Mouse (Mus musculus) liver, embryonic 15.5 days (tissue): ENCODE results near the gene Olfr561. TPM values are rescaled to one million over a fixed set of nuclear protein-coding genes. Genes with fewer than 3 reads are reported as not detected.

Experiments used
- ATAC-seq: fragments of 200-750 bp; cut with Nextera tagmentation; 2 replicates; pipeline ENCODE4 v1.8.0; 2017; ENCODE audit warnings: moderate number of reproducible peaks, mild to moderate bottlenecking, moderate library complexity; ENCODE audit not compliant: insufficient read depth
- H3K27ac ChIP-seq: fragments of 300-500 bp; sonication (generic); replicated peaks from 2 replicates; pipeline ENCODE4 v1.5.1; 2015; ENCODE audit warnings: mild to moderate bottlenecking, inconsistent platforms
- H3K27me3 ChIP-seq: fragments of 300-500 bp; sonication (generic); 2 replicates; pipeline ENCODE4 v1.6.1; 2015; ENCODE audit warnings: mild to moderate bottlenecking, inconsistent platforms
- H3K36me3 ChIP-seq: fragments of 300-500 bp; sonication (generic); replicated peaks from 2 replicates; pipeline ENCODE4 v1.6.1; 2015; ENCODE audit warnings: moderate library complexity, mild to moderate bottlenecking, inconsistent platforms
- H3K4me1 ChIP-seq: fragments of 300-500 bp; sonication (generic); replicated peaks from 2 replicates; pipeline ENCODE4 v1.6.1; 2015; ENCODE audit warnings: inconsistent platforms
- H3K4me2 ChIP-seq: fragments of 300-500 bp; sonication (generic); 2 replicates; pipeline ENCODE4 v1.6.1; 2015; ENCODE audit warnings: moderate library complexity, mild to moderate bottlenecking, inconsistent platforms
- H3K4me3 ChIP-seq: fragments of 300-500 bp; sonication (generic); replicated peaks from 2 replicates; pipeline ENCODE4 v1.5.1; 2015; ENCODE audit warnings: mild to moderate bottlenecking, inconsistent platforms
- H3K9ac ChIP-seq: fragments of 300-500 bp; sonication (generic); 2 replicates; pipeline ENCODE4 v1.6.1; 2015; ENCODE audit warnings: moderate library complexity, mild to moderate bottlenecking, inconsistent platforms
- H3K9me3 ChIP-seq: fragments of 300-500 bp; sonication (generic); replicated peaks from 2 replicates; pipeline ENCODE4 v1.6.1; 2016; ENCODE audit warnings: inconsistent platforms
- WGBS: fragments of 180-500 bp; shearing (Covaris S2); methylation state at CpG from one replicate; pipeline ENCODE4 v1.1.7; 2015; ENCODE audit warnings: mixed read lengths; ENCODE audit not compliant: insufficient replicate concordance; 5-methylcytosine and 5-hydroxymethylcytosine counted together
- polyA plus RNA-seq: library from polyadenylated mRNA; unstranded; fragments of >200 nt; fragmentation: Nextera tagmentation; extraction: Ambion mirVana; gene quantifications from 2 replicates; pipeline ENCODE4 v1.2.1, GENCODE M21; 2015

Gene Olfr561
- polyA plus RNA-seq = not detected in 2 replicates

DNA sequence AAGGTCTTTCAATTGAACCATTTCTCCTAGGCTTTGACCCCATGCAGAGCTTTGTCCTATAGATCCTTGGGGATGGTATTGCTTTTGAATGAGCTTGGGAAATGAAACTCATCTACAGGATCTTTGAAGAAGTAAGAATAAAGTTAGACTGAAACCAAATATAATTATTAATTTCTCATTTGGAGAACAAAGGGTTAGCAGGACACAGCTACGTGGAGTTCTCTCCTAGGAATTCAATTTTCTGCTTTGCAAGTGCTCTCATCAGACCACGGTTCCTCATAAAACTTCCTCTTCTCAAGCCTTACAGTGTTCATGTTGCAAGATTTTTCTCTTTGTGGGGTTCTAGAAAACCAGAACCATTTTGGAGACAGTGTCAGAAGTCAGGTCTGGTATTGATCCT, at the start of gene Olfr561:
Olfr561 (plus strand) TSS at position 301 of the 400 bp plus-strand sequence.
- Histone ChIP-seq H3K4me1 (no peaks in the 10 kb centered on the region), H3K27ac (no peak within 1 kb of the TSS), H3K4me2 (no peak within 1 kb of the TSS), H3K9ac (no peak within 1 kb of the TSS), H3K4me3 (no peak within 1 kb of the TSS), H3K27me3 (no peaks in the 10 kb centered on the region), H3K36me3 (no peaks in the 10 kb centered on the region), H3K9me3 (no peaks in the 10 kb centered on the region)
- ATAC-seq = no peak
- 30% methylated on average over 2 of the region's 2 CpGs for WGBS

DNA sequence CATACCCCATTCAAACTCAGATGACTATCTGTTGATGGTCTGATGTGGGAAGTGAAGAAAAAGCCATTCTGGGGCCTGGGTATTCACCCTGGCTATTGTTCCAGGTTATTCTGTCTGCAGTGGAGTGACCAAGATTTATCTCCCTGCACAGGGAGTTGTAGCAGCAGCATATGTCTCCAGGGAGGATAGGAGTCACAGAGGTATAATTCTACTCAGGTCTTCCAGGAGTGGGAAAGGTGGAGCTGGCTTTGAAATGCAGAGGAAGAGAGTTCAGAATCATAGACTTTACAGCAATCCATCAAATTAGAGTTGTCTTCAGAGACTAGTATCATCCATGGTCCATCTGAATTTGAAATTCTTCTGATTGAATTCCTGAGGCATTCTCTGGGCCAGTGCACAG, 43.6 kb upstream of the Olfr561 start, which contains the start of gene Olfr559:
Olfr559 (minus strand) TSS at position 101 of the 400 bp plus-strand sequence.
- Histone ChIP-seq H3K9me3 (no peaks in the 10 kb centered on the region), H3K27me3 (no peaks in the 10 kb centered on the region), H3K36me3 (no peaks in the 10 kb centered on the region), H3K4me3 (no peak within 1 kb of the TSS), H3K4me1 (no peaks in the 10 kb centered on the region), H3K9ac (no peak within 1 kb of the TSS), H3K27ac (no peak within 1 kb of the TSS), H3K4me2 (no peak within 1 kb of the TSS)
- ATAC-seq = no peak

DNA sequence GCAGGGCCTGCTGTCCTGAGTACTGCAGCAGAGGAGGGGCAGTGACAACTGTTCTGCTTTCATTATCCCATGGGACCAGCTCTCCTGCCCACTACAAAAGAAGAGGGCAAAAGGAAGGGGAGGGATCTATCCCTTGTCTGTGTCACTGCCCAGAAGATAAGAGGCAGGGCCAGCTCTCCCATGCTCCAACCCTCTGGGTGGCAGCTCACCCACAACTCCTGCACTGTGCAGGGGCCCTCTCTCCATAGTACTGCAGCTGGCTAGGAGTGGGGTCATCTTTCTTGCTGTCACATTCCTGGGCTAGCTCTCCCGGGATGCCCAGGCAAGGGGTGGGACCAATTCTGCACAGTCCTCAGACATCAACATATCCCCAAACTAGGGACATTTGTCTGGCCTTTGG, 37.2 kb upstream of the Olfr561 start:
- 53% methylated on average over 1 of the region's 1 CpGs for WGBS
- no peak for ATAC-seq
- no peaks in the 10 kb centered on the region for H3K4me1 ChIP-seq

DNA sequence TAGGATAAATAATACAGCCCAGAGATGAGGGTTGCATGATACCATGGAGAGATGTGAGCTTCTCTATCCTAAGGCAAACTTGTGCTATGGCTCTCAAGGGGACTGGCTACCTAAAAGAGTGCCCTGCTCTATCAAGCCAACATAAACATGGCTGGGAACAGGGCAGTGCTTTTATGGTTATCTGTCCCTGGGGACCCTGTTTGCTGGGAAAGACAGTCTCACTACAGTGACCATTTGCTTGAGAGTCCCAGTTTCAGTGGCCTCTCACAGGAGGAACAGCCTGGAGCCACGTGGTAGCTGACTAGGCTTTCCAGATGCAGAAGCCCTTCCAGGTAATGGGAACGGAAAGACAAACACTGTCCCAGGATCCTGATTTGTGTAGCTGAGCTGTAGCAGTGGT, 33.3 kb upstream of the Olfr561 start:
- no peak for ATAC-seq
- H3K9ac ChIP-seq = no peak overlapping the region
- 37% methylated on average over 2 of the region's 2 CpGs for WGBS
- H3K36me3 ChIP-seq = no peaks in the 10 kb centered on the region
- no peak overlapping the region for H3K4me2 ChIP-seq
- H3K27me3 ChIP-seq = no peaks in the 10 kb centered on the region
- no peak overlapping the region for H3K4me3 ChIP-seq
- no peak overlapping the region for H3K27ac ChIP-seq
- no peaks in the 10 kb centered on the region for H3K9me3 ChIP-seq
- no peaks in the 10 kb centered on the region for H3K4me1 ChIP-seq

More for the DNA sequence above, 37.2 kb upstream of the Olfr561 start:
- Histone ChIP-seq H3K9me3 (no peaks in the 10 kb centered on the region), H3K36me3 (no peaks in the 10 kb centered on the region), H3K27me3 (no peaks in the 10 kb centered on the region), H3K27ac (no peak overlapping the region), H3K4me3 (no peak overlapping the region), H3K9ac (no peak overlapping the region), H3K4me2 (no peak overlapping the region)

DNA sequence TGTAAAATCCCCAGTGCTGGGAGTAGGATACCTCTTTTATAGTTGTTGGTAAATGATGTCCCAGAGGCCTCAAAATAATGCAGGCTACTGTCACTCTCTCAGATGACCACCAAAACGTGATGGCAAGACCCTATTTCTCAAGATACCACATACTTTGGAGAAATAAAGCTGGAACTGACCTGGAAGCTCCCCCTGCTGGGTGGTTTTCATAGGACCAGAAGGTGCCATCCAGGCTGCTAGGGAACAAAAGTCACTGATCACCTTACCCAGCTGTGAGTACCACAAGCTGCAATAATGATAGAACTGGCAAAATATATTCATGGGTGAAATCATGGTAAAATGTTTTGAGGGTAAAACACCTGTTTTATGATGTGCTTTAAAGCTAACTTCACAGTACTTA, 18.9 kb upstream of the Olfr561 start:
- 16% methylated on average over 1 of the region's 1 CpGs for WGBS
- no peak for ATAC-seq
- H3K9me3 ChIP-seq = no peaks in the 10 kb centered on the region

DNA sequence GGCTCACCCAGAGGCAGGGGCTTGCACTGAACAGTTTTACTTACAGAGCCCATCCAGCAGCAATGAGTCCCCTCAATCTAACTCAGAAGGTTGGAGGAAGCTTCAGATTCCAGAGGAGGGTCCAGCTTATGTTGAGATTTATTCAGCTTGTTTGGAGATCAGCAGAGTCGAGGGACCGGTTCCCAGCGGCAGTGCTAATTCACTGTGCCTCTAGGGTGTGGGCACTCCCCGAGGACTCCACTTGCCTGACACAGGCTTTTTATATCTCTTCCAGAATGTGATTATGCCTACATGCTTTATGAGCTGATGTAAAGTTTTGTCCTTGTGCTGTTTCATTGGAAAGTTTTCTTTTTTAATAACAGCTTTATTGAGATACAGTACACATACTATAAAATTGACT, 11.8 kb upstream of the Olfr561 start, which contains the start of the genes Olfr560 and Olfr78:
Olfr560 (minus strand) TSS at position 101 of the 400 bp plus-strand sequence.
Olfr78 (minus strand) TSS at position 206 of the 400 bp plus-strand sequence.
- Histone ChIP-seq H3K9ac (no peak within 1 kb of the TSS), H3K4me2 (no peak within 1 kb of the TSS), H3K4me1 (no peaks in the 10 kb centered on the region), H3K27ac (no peak within 1 kb of the TSS), H3K27me3 (no peaks in the 10 kb centered on the region), H3K36me3 (no peaks in the 10 kb centered on the region), H3K4me3 (no peak within 1 kb of the TSS), H3K9me3 (no peaks in the 10 kb centered on the region)
- 57% methylated on average over 4 of the region's 4 CpGs for WGBS
- ATAC-seq = no peak

More for the DNA sequence above, 18.9 kb upstream of the Olfr561 start:
- Histone ChIP-seq H3K27me3 (no peaks in the 10 kb centered on the region), H3K4me1 (no peaks in the 10 kb centered on the region), H3K4me3 (no peak overlapping the region), H3K4me2 (no peak overlapping the region), H3K36me3 (no peaks in the 10 kb centered on the region), H3K27ac (no peak overlapping the region), H3K9ac (no peak overlapping the region)

DNA sequence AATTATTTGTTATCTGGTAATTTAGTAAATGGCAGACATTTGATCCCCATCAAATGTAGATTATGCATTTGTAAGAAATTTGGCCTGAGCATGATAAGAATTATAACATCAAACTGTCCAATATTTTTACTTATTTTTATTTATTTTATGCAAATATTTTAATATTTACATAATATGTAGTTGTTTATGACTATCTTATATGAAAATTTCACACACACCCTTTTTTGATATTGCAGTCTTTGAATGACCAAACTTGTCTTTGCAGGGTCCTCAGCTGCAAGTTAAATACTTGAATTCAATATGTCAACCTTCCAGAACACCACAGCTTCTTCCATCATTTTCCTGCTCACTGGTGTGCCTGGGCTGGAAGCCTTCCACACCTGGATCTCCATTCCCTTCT, 32.2 kb downstream of the Olfr561 start, which contains the start of gene Olfr564:
Olfr564 (plus strand) TSS at position 301 of the 400 bp plus-strand sequence.
- Histone ChIP-seq H3K4me1 (no peaks in the 10 kb centered on the region), H3K4me2 (no peak within 1 kb of the TSS), H3K27ac (no peak within 1 kb of the TSS), H3K36me3 (no peaks in the 10 kb centered on the region), H3K9ac (no peak within 1 kb of the TSS), H3K4me3 (no peak within 1 kb of the TSS), H3K9me3 (no peaks in the 10 kb centered on the region), H3K27me3 (no peaks in the 10 kb centered on the region)
- ATAC-seq = no peak

Other genes starting within 250 kb of the Olfr561 start
- not detected in 2 replicates for gene Olfr547, start 236.5 kb upstream of the Olfr561 start, polyA plus RNA-seq
- gene Olfr548-ps1, start 230.3 kb upstream of the Olfr561 start, polyA plus RNA-seq = not detected in 2 replicates
- gene Olfr549, start 221.4 kb upstream of the Olfr561 start, polyA plus RNA-seq = not detected in 2 replicates
- 0.44 and 0.62 TPM in 2 replicates for gene Trim21, start 205.7 kb upstream of the Olfr561 start, polyA plus RNA-seq
- not detected in 2 replicates for gene Olfr550, start 199.8 kb upstream of the Olfr561 start, polyA plus RNA-seq
- not detected in 2 replicates for gene Olfr551, start 179.3 kb upstream of the Olfr561 start, polyA plus RNA-seq
- gene Olfr552, start 173.5 kb upstream of the Olfr561 start, polyA plus RNA-seq = not detected in 2 replicates
- not detected in 2 replicates for gene Olfr553, start 153.0 kb upstream of the Olfr561 start, polyA plus RNA-seq
- gene Olfr554, start 132.8 kb upstream of the Olfr561 start, polyA plus RNA-seq = not detected in 2 replicates
- gene Olfr555, start 112.4 kb upstream of the Olfr561 start, polyA plus RNA-seq = not detected in 2 replicates
- gene Olfr556, start 106.3 kb upstream of the Olfr561 start, polyA plus RNA-seq = not detected in 2 replicates
- gene Trim68, start 83.9 kb upstream of the Olfr561 start, polyA plus RNA-seq = 1.5 TPM in 2 replicates
- gene Olfr557, start 75.3 kb upstream of the Olfr561 start, polyA plus RNA-seq = not detected in 2 replicates
- not detected in 2 replicates for gene Olfr558, start 69.0 kb upstream of the Olfr561 start, polyA plus RNA-seq
- not detected in 2 replicates for gene Olfr33, start 52.2 kb upstream of the Olfr561 start, polyA plus RNA-seq
- gene Olfr559, start 43.7 kb upstream of the Olfr561 start, polyA plus RNA-seq = not detected in 2 replicates
- not detected in 2 replicates for gene Olfr560, start 11.9 kb upstream of the Olfr561 start, polyA plus RNA-seq
- not detected in 2 replicates for gene Olfr78, start 11.8 kb upstream of the Olfr561 start, polyA plus RNA-seq
- gene Olfr564, start 32.3 kb downstream of the Olfr561 start, polyA plus RNA-seq = not detected in 2 replicates
- not detected in 2 replicates for gene Olfr566, start 87.5 kb downstream of the Olfr561 start, polyA plus RNA-seq
- not detected in 2 replicates for gene Olfr568, start 105.9 kb downstream of the Olfr561 start, polyA plus RNA-seq
- not detected in 2 replicates for gene Olfr569, start 119.7 kb downstream of the Olfr561 start, polyA plus RNA-seq
- gene Olfr570, start 123.4 kb downstream of the Olfr561 start, polyA plus RNA-seq = not detected in 2 replicates
- gene Olfr571, start 146.3 kb downstream of the Olfr561 start, polyA plus RNA-seq = not detected in 2 replicates
- not detected in 2 replicates for gene Olfr572, start 153.2 kb downstream of the Olfr561 start, polyA plus RNA-seq
- not detected in 2 replicates for gene Olfr573-ps1, start 171.4 kb downstream of the Olfr561 start, polyA plus RNA-seq
- gene Olfr574, start 177.2 kb downstream of the Olfr561 start, polyA plus RNA-seq = not detected in 2 replicates
- gene Olfr575, start 187.6 kb downstream of the Olfr561 start, polyA plus RNA-seq = not detected in 2 replicates
- not detected in 2 replicates for gene Olfr576, start 191.4 kb downstream of the Olfr561 start, polyA plus RNA-seq
- not detected in 2 replicates for gene Olfr577, start 204.7 kb downstream of the Olfr561 start, polyA plus RNA-seq
- not detected in 2 replicates for gene Olfr578, start 218.1 kb downstream of the Olfr561 start, polyA plus RNA-seq